Mouse (Mus musculus): Measurements from ENCODE around the gene Gprasp2. TPM values are rescaled to one million over a fixed set of nuclear protein-coding genes. Genes with fewer than 3 reads are reported as not detected.

The Gprasp2 gene
- polyA plus RNA-seq, 1 experiment from 2014 or later = 6.1 TPM

DNA sequence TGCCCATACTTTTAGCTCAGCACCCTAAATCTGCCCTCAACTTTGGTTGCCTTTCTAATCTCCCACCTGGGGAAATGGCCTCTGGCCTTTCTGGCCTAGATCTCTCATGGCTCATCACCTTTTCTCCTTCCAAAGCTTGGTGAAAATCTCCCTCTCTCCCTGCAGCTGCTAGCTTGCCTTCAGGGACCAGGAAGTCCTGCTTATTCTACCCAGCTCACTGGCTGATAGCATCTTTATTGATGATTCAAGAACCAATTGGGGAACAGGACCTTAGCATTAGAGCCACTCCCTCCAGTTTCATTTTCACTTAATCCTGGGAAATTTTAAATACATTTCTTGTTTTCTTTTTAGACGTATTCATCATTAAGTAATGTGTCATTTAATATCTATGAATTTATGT lies 37.8 kb downstream of the Gprasp2 start:
- H3K9ac ChIP-seq (ENCODE audit: low read length) = no peak overlapping the region
- H3K27me3 ChIP-seq (ENCODE audit: control insufficient read depth, insufficient read depth, low read length) = no peaks in the 10 kb centered on the region
- no peak overlapping the region for H3K4me3 ChIP-seq (ENCODE audit: low read depth, low read length)
- ATAC-seq (ENCODE audit: low FRiP score, low TSS enrichment) = no peak
- DNase-seq (ENCODE audit: low spot score) = no peak
- H3K4me2 ChIP-seq (replicated peaks; ENCODE audit: low read depth) = no peak overlapping the region
- H3K9me3 ChIP-seq (ENCODE audit: control insufficient read depth, low read length) = no peaks in the 10 kb centered on the region
- H3K4me1 ChIP-seq (replicated peaks; ENCODE audit: control insufficient read depth, insufficient read depth) = no peaks in the 10 kb centered on the region
- WGBS = 91% methylated on average over 1 of the region's 1 CpGs
- no peaks in the 10 kb centered on the region for H3K36me3 ChIP-seq (ENCODE audit: control insufficient read depth, insufficient read depth, low read length)
- H3K27ac ChIP-seq (replicated peaks) = no peak overlapping the region
- TF ChIP-seq EP300 (optimal IDR thresholded peaks at IDR 0.05) (no peak), CTCF (IDR thresholded peaks at IDR 0.05; ENCODE audit: low read depth) (no peak)

DNA sequence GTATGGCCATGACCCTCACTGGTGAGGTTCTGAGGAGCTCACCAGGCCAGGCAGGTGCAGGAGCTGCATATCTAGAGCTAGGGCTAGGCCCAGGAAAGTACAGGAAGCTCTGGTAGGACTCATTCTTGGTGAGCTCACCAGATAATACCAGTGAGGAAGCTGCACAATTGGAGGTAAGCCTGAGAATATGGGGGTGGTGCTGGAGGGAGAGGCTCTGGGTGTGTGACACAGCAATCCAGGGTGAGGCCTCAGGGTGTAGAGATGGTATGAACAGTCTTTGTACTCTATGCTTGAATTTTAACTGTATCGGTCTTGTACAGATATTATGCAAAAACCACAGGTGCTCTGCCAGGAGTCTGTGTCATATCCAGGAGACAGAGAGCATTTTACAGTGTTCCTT lies 40.8 kb downstream of the Gprasp2 start:
- Histone ChIP-seq H3K4me2 (replicated peaks; ENCODE audit: low read depth) (no peak overlapping the region), H3K4me1 (replicated peaks; ENCODE audit: control insufficient read depth, insufficient read depth) (no peaks in the 10 kb centered on the region), H3K9me3 (ENCODE audit: control insufficient read depth, low read length) (no peaks in the 10 kb centered on the region), H3K36me3 (ENCODE audit: control insufficient read depth, insufficient read depth, low read length) (no peaks in the 10 kb centered on the region), H3K9ac (ENCODE audit: low read length) (no peak overlapping the region), H3K4me3 (ENCODE audit: low read depth, low read length) (no peak overlapping the region), H3K27ac (replicated peaks) (no peak overlapping the region), H3K27me3 (ENCODE audit: control insufficient read depth, insufficient read depth, low read length) (no peaks in the 10 kb centered on the region)
- DNase-seq (ENCODE audit: low spot score) (no peak), ATAC-seq (ENCODE audit: low FRiP score, low TSS enrichment) (no peak)
- TF ChIP-seq EP300 (optimal IDR thresholded peaks at IDR 0.05) = no peak
- no peak for TF ChIP-seq CTCF (IDR thresholded peaks at IDR 0.05; ENCODE audit: low read depth)
- WGBS = 86% methylated on average over 1 of the region's 1 CpGs

DNA sequence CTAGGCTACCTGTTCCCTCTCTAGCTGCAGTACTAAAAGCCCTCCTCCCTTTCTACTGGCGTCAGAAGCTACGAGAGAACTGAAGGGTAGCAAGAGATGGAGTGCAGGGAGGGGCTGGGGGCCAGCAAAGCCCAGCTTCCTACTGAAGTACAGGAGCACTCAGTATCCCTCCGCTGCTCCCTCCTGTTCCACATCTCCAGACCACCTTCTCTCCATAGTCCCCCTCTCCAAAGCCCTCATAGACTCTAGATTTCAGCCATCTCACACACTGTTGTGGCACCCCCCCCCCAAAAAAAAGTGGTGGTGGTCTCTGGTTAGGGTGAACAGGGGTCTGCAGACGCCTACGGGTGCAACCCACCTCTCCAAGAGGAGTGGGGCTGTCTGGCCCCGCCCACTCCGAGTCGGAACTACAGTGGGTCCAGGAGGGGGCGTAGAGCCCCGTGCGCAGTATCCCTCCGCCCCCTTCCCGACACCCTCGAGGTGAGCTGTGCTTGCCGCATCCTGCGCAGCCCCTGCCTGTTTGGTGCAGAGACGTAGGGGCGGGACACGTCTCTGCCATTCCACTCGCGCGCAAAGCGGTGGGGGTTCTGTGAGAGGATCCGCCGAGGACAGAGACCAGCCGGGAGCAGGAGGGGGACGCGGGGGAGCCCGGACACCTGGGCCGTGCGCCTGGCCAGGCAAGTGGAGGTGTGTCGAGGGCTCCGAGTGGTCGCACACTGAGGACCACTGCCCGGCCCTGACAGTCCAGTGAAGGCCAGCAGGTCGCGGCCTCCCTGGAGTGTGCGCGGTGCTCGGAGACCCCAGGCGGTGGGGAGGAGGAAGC lies 46.8 kb downstream of the Gprasp2 start:
- Histone ChIP-seq H3K4me2 (replicated peaks; ENCODE audit: low read depth) (peak overlapping the region; percentile 58), H3K4me3 (ENCODE audit: low read depth, low read length) (peak overlapping the region; percentile 61), H3K27ac (replicated peaks) (peak overlapping the region; percentile 74), H3K9ac (ENCODE audit: low read length) (peak overlapping the region; percentile 67), H3K9me3 (ENCODE audit: control insufficient read depth, low read length) (no peaks in the 10 kb centered on the region), H3K4me1 (replicated peaks; ENCODE audit: control insufficient read depth, insufficient read depth) (no peaks in the 10 kb centered on the region), H3K27me3 (ENCODE audit: control insufficient read depth, insufficient read depth, low read length) (no peaks in the 10 kb centered on the region), H3K36me3 (ENCODE audit: control insufficient read depth, insufficient read depth, low read length) (no peaks in the 10 kb centered on the region)
- TF ChIP-seq EP300 (optimal IDR thresholded peaks at IDR 0.05) (no peak), CTCF (IDR thresholded peaks at IDR 0.05; ENCODE audit: low read depth) (peak; percentile 26; the same call in 1 of the 2 replicates)
- ATAC-seq (ENCODE audit: low FRiP score, low TSS enrichment) (peak; percentile 96), DNase-seq (ENCODE audit: low spot score) (peak; percentile 60)
- WGBS = 15% methylated on average over 33 of the region's 41 CpGs

DNA sequence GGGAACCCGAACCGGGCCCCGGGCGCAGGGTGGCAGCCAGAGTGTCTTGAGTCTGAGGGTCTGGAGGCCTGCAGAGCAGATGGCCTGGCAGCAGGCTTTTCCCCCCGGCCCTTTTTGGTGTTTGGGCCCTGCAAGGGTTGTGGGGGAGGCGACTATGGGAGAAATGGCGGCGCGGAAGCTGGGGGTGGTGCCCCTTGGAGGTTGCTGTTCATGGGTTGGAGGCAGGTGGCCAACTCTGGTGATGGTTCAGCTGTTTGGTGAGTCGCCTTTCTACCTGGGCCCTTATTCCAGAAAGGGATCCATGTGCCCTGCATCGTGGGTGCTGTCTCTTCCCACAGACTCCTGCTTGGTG lies 47.4 kb downstream of the Gprasp2 start:
- peak overlapping the region; percentile 67 for H3K9ac ChIP-seq (ENCODE audit: low read length)
- H3K27ac ChIP-seq (replicated peaks) = peak overlapping the region; percentile 74
- no peaks in the 10 kb centered on the region for H3K9me3 ChIP-seq (ENCODE audit: control insufficient read depth, low read length)
- H3K4me3 ChIP-seq (ENCODE audit: low read depth, low read length) = peak overlapping the region; percentile 61
- whole genome bisulfite sequencing = 32% methylated on average over 3 of the region's 11 CpGs
- no peaks in the 10 kb centered on the region for H3K4me1 ChIP-seq (replicated peaks; ENCODE audit: control insufficient read depth, insufficient read depth)
- H3K4me2 ChIP-seq (replicated peaks; ENCODE audit: low read depth) = peak overlapping the region; percentile 58
- no peaks in the 10 kb centered on the region for H3K27me3 ChIP-seq (ENCODE audit: control insufficient read depth, insufficient read depth, low read length)
- TF ChIP-seq EP300 (optimal IDR thresholded peaks at IDR 0.05) = no peak
- TF ChIP-seq CTCF (IDR thresholded peaks at IDR 0.05; ENCODE audit: low read depth) = no peak
- no peaks in the 10 kb centered on the region for H3K36me3 ChIP-seq (ENCODE audit: control insufficient read depth, insufficient read depth, low read length)
- no peak; the same call in 1 of the 2 replicates for ATAC-seq (ENCODE audit: low FRiP score, low TSS enrichment)
- peak; percentile 38 for DNase-seq (ENCODE audit: low spot score)

Other genes with a start within 250 kb of the Gprasp2 start
- gene Nxf7, start 240.3 kb upstream of the Gprasp2 start, polyA plus RNA-seq (2015; fragmentation: Nextera tagmentation; extraction: Ambion mirVana) = 0.16 and 0.39 TPM in 2 replicates
- not detected in 2 replicates for gene Prame, start 211.3 kb upstream of the Gprasp2 start, polyA plus RNA-seq (2015; fragmentation: Nextera tagmentation; extraction: Ambion mirVana)
- gene Tcp11x2, start 145.2 kb upstream of the Gprasp2 start, polyA plus RNA-seq (2015; fragmentation: Nextera tagmentation; extraction: Ambion mirVana) = 0.07 TPM in 1 of 2 replicates, not detected in the other
- gene Tmsb15a, start 113.8 kb upstream of the Gprasp2 start, polyA plus RNA-seq (2015; fragmentation: Nextera tagmentation; extraction: Ambion mirVana) = not detected in 2 replicates
- 6.5 TPM in 2 replicates for gene Armcx5, start 96.3 kb upstream of the Gprasp2 start, polyA plus RNA-seq (2015; fragmentation: Nextera tagmentation; extraction: Ambion mirVana)
- gene Gprasp1, start 96.3 kb upstream of the Gprasp2 start, polyA plus RNA-seq (2015; fragmentation: Nextera tagmentation; extraction: Ambion mirVana) = 10.9 and 11.3 TPM in 2 replicates
- 16.1 and 16.6 TPM in 2 replicates for gene Bhlhb9, start 41.4 kb upstream of the Gprasp2 start, polyA plus RNA-seq (2015; fragmentation: Nextera tagmentation; extraction: Ambion mirVana)
- gene Arxes2, start 154.8 kb downstream of the Gprasp2 start, polyA plus RNA-seq (2015; fragmentation: Nextera tagmentation; extraction: Ambion mirVana) = 24.2 and 27.0 TPM in 2 replicates
- gene Arxes1, start 194.3 kb downstream of the Gprasp2 start, polyA plus RNA-seq (2015; fragmentation: Nextera tagmentation; extraction: Ambion mirVana) = 11.3 and 11.6 TPM in 2 replicates
- 54.2 and 56.5 TPM in 2 replicates for gene Bex2, start 229.2 kb downstream of the Gprasp2 start, polyA plus RNA-seq (2015; fragmentation: Nextera tagmentation; extraction: Ambion mirVana)
- gene Nxf3, start 246.2 kb downstream of the Gprasp2 start, polyA plus RNA-seq (2015; fragmentation: Nextera tagmentation; extraction: Ambion mirVana) = 0.06 TPM in 1 of 2 replicates, not detected in the other